Mouse (Mus musculus) thymus, postnatal 25 days (tissue): ENCODE measurements around the gene Eif2b1.

Experiments
- DNase-seq: peaks from one replicate; pipeline ENCODE4 v3.0.0; 2022

Gene Eif2b1

GRCm38 (mm10) chr5:124541602-124541973 is 37.3 kb downstream of the Eif2b1 start:
- DNase-seq: no peak

- peak; percentile 70 for DNase-seq
Observed at GRCm38 (mm10) chr5:124540905-124541601, 37.9 kb downstream of the Eif2b1 start.

GRCm38 (mm10) chr5:124540383-124540786 is 38.5 kb downstream of the Eif2b1 start, which contains the start of gene Tmed2:
Tmed2 (plus strand) TSS chr5:124540695.
- peak; percentile 92 for DNase-seq

GRCm38 (mm10) chr5:124539905-124540304 is 39.0 kb downstream of the Eif2b1 start:
- DNase-seq: no peak

- DNase-seq: peak; percentile 76
Observed at GRCm38 (mm10) chr5:124538813-124539792, 39.8 kb downstream of the Eif2b1 start.

- DNase-seq: peak; percentile 51
Observed at GRCm38 (mm10) chr5:124536776-124537175, 42.2 kb downstream of the Eif2b1 start.

- no peak for DNase-seq
Observed at GRCm38 (mm10) chr5:124535016-124535415, 43.9 kb downstream of the Eif2b1 start.

GRCm38 (mm10) chr5:124532451-124532850 is 46.5 kb downstream of the Eif2b1 start:
- DNase-seq: no peak

GRCm38 (mm10) chr5:124531583-124531930 is 47.4 kb downstream of the Eif2b1 start:
- DNase-seq: no peak

GRCm38 (mm10) chr5:124530655-124531582 is 48.0 kb downstream of the Eif2b1 start, which contains the start of gene Rilpl1:
Rilpl1 (minus strand) TSS chr5:124531391.
- DNase-seq: peak; percentile 84

- no peak for DNase-seq
Observed at GRCm38 (mm10) chr5:124529697-124530096, 49.2 kb downstream of the Eif2b1 start.

GRCm38 (mm10) chr5:124529191-124529651 is 49.7 kb downstream of the Eif2b1 start:
- no peak for DNase-seq

GRCm38 (mm10) chr5:124528791-124529190 is 50.1 kb downstream of the Eif2b1 start:
- no peak for DNase-seq

GRCm38 (mm10) chr5:124528351-124528750 is 50.6 kb downstream of the Eif2b1 start:
- no peak for DNase-seq

GRCm38 (mm10) chr5:124524943-124525342 is 54.0 kb downstream of the Eif2b1 start:
- DNase-seq: no peak

GRCm38 (mm10) chr5:124523032-124523431 is 55.9 kb downstream of the Eif2b1 start:
- DNase-seq: no peak

- DNase-seq: no peak
Observed at GRCm38 (mm10) chr5:124521588-124521987, 57.3 kb downstream of the Eif2b1 start.
